Mouse (Mus musculus): ENCODE measurements at regions not wholly inside any gene's neighbourhood (a gene's known extent, or its start where the extent isn't known, plus 50 kb on each side); places are given as distances from the start of the nearest gene placed in this dataset.
A peak's percentile ranks its signal among the peaks of the same experiment; 100 is the strongest.
"Not testable (repeated sequence)": the region's sequence is repeated elsewhere in the genome, so short reads cannot be mapped to it uniquely, and the experiment has no call there.

DNA sequence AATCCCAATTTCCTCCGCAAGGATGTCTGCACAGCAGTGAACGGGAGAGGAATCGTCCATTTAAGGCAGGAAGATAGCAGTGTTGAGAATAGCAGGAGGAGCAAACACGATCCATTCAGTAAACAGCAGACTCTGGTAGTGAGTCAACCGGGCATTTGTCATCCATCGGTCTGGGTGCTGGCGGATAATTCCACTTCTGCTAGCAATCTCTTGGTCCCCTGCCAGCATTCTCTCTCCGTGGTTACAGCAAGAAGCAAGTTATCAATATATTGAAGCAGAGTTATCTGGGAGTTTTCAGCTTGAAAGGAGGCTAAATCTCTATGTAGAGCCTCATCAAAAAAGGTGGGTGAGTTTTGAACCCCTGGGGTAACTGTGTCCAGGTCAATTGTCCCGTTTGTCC, 130.4 kb downstream of the Mtrr start:
- DNase-seq, result not testable (repeated sequence)

GRCm38 (mm10) chr13:68444309-68444708, 137.6 kb downstream of the Mtrr start:
- peak; percentile 5 for DNase-seq

All from lung, postnatal 10 days (tissue).